Mouse (Mus musculus) liver, adult 10 weeks (tissue): ENCODE results near the gene Ppp2r2c. TPM values are rescaled to one million over a fixed set of nuclear protein-coding genes. Genes with fewer than 3 reads are reported as not detected.

ENCODE experiments used
- polyA plus RNA-seq: library from polyadenylated mRNA; stranded (reverse); fragments of 350-450 nt; fragmentation: Illumina TruSeq; extraction: RNeasy Lipid Tissue Mini Kit (QIAGEN cat#74804); gene quantifications from one replicate; pipeline ENCODE4 v1.2.3, GENCODE M21; 2014; ENCODE audit warnings: low read depth, low replicate concordance

Gene Ppp2r2c
- not detected for polyA plus RNA-seq

GRCm38 (mm10) chr5:36868266-36869090, at the start of gene Ppp2r2c:
Gene Ppp2r2c, plus strand, starts transcription at chr5:36868513.

GRCm38 (mm10) chr5:36829913-36830879, 38.1 kb upstream of the Ppp2r2c start, which contains the start of gene Man2b2:
Gene Man2b2, minus strand, starts transcription at chr5:36830653.

GRCm38 (mm10) chr5:36988781-36989624, 120.7 kb downstream of the Ppp2r2c start, which contains the start of gene Wfs1:
Gene Wfs1, minus strand, starts transcription at chr5:36989205.

Other genes starting within 250 kb of the Ppp2r2c start
- gene D5Ertd579e, start 172.5 kb upstream of the Ppp2r2c start, polyA plus RNA-seq: 23.3 TPM
- 13.9 TPM for gene Bloc1s4, start 119.9 kb upstream of the Ppp2r2c start, polyA plus RNA-seq
- gene Mrfap1, start 71.7 kb upstream of the Ppp2r2c start, polyA plus RNA-seq: 269 TPM
- 2.1 TPM for gene Man2b2, start 37.9 kb upstream of the Ppp2r2c start, polyA plus RNA-seq
- 0.66 TPM for gene Wfs1, start 120.7 kb downstream of the Ppp2r2c start, polyA plus RNA-seq
- gene Gm1043, start 216.9 kb downstream of the Ppp2r2c start, polyA plus RNA-seq: not detected